Comparison of ENCODE assay signal across 25 mouse cellular contexts in the genomic region with DNA sequence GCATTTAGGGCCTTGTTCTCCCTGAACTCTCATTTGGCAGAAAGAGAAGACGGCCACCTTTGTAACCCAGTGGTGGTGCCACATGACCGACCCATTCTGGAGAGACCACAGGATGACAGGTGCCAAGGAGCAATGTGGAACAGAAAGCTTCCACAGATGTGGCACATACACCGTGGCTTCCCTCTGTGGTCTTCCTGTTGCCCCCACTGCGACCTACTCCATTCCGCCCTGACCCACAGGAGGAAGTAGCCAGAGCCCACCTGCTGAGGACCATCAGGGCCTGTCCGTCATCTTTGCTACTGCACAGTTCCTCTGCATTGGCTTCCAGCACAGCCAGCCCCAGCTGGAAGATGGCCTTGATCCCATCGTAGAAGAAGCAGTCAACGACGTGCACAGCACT.
"Had no signal": no experiment of that assay in that cellular context is flagged by ENCODE, and none has a peak within 500 bp of the region (broad histone marks: within the 10 kb centered on the region; RNA-seq: fewer than 3 reads in every experiment).

No protein-coding gene starts in this region.

- H3K9me3 ChIP-seq: kidney, embryonic 15.5 days; limb, embryonic 12.5 days; limb, embryonic 15.5 days; liver, embryonic 15.5 days; midbrain, embryonic 13.5 days; neural tube, embryonic 12.5 days; neural tube, embryonic 15.5 days had no signal

- ATAC-seq: midbrain, embryonic 13.5 days; midbrain, embryonic 16.5 days had no signal

- DNase-seq: kidney, adult 11 months; kidney, adult 8-10 months; kidney, postnatal 10 days; kidney, postnatal 36 days; layer of hippocampus, postnatal 36 days; left cerebral cortex, postnatal 4 days; lung, adult 2 months; lung, postnatal 14 days; lung, postnatal 4 days; right cerebral cortex, adult 18-20 months; right cerebral cortex, postnatal 14 days; right cerebral cortex, postnatal 4 days; thymus, adult 2 months; thymus, postnatal 14 days; thymus, postnatal 4 days had no signal

- H3K9ac ChIP-seq: kidney, embryonic 15.5 days; limb, embryonic 12.5 days; limb, embryonic 15.5 days; liver, embryonic 15.5 days; midbrain, embryonic 13.5 days; neural tube, embryonic 12.5 days; neural tube, embryonic 15.5 days had no signal

- H3K27me3 ChIP-seq: kidney, embryonic 15.5 days; limb, embryonic 12.5 days; limb, embryonic 15.5 days; liver, embryonic 15.5 days; midbrain, embryonic 13.5 days; neural tube, embryonic 12.5 days; neural tube, embryonic 15.5 days had no signal

- H3K4me2 ChIP-seq: kidney, embryonic 15.5 days; limb, embryonic 12.5 days; limb, embryonic 15.5 days; liver, embryonic 11.5 days; liver, embryonic 15.5 days; midbrain, embryonic 13.5 days; neural tube, embryonic 12.5 days; neural tube, embryonic 15.5 days had no signal

- H3K27ac ChIP-seq: kidney, embryonic 15.5 days; limb, embryonic 12.5 days; limb, embryonic 15.5 days; liver, embryonic 15.5 days; midbrain, embryonic 13.5 days; neural tube, embryonic 12.5 days; neural tube, embryonic 15.5 days; stomach, postnatal 0 days had no signal

- H3K4me3 ChIP-seq: kidney, embryonic 15.5 days; limb, embryonic 12.5 days; limb, embryonic 15.5 days; liver, embryonic 15.5 days; midbrain, embryonic 13.5 days; neural tube, embryonic 12.5 days; neural tube, embryonic 15.5 days had no signal

- H3K4me1 ChIP-seq: limb, embryonic 12.5 days; limb, embryonic 15.5 days; midbrain, embryonic 13.5 days; neural tube, embryonic 12.5 days; neural tube, embryonic 15.5 days had no signal
